Mouse (Mus musculus) bone marrow, adult 2 months (tissue): ENCODE results near the gene Hyal3. TPM values are rescaled to one million over a fixed set of nuclear protein-coding genes. Genes with fewer than 3 reads are reported as not detected.

ENCODE experiments used
- H3K27ac ChIP-seq: fragments of 200-500 bp; 2 replicates; pipeline ENCODE4 v1.5.1; 2012; ENCODE audit warnings: low read depth, mild to moderate bottlenecking, control low read depth, inconsistent platforms, low read length; ENCODE audit not compliant: control insufficient read depth, poor library complexity, insufficient read depth
- H3K4me1 ChIP-seq: fragments of 200-500 bp; 2 replicates; pipeline ENCODE4 v1.6.1; 2011; ENCODE audit warnings: low read length; ENCODE audit not compliant: control insufficient read depth, insufficient read depth
- H3K4me3 ChIP-seq: fragments of 200-500 bp; replicated peaks from 2 replicates; pipeline ENCODE3; 2011; ENCODE audit warnings: mild to moderate bottlenecking, low read depth, low read length, control low read depth; ENCODE audit not compliant: control insufficient read depth
- CTCF ChIP-seq: fragments of 200-500 bp; IDR thresholded peaks from 2 replicates; pipeline ENCODE4 v1.5.1; 2011; ENCODE audit warnings: low read length, control low read depth; ENCODE audit not compliant: control insufficient read depth, insufficient read depth
- POLR2A ChIP-seq: fragments of 200-500 bp; IDR thresholded peaks from 2 replicates; pipeline ENCODE4 v1.6.1; 2011; ENCODE audit warnings: low read depth, mild to moderate bottlenecking, control low read depth, low read length, borderline replicate concordance; ENCODE audit not compliant: control insufficient read depth
- WGBS: fragments of 180-500 bp; shearing (Covaris S2); methylation state at CpG from one replicate; pipeline ENCODE4 v1.1.7; 2018; 5-methylcytosine and 5-hydroxymethylcytosine counted together
- polyA plus RNA-seq: library from polyadenylated mRNA; stranded (reverse); fragments of >200 nt; gene quantifications from 2 replicates; pipeline ENCODE4 v1.2.4, GENCODE M21; 2011; ENCODE audit warnings: low replicate concordance; ENCODE audit not compliant: missing spikeins, insufficient read depth, insufficient read length

The Hyal3 gene
- polyA plus RNA-seq, 1 experiment = 2.8 TPM

DNA sequence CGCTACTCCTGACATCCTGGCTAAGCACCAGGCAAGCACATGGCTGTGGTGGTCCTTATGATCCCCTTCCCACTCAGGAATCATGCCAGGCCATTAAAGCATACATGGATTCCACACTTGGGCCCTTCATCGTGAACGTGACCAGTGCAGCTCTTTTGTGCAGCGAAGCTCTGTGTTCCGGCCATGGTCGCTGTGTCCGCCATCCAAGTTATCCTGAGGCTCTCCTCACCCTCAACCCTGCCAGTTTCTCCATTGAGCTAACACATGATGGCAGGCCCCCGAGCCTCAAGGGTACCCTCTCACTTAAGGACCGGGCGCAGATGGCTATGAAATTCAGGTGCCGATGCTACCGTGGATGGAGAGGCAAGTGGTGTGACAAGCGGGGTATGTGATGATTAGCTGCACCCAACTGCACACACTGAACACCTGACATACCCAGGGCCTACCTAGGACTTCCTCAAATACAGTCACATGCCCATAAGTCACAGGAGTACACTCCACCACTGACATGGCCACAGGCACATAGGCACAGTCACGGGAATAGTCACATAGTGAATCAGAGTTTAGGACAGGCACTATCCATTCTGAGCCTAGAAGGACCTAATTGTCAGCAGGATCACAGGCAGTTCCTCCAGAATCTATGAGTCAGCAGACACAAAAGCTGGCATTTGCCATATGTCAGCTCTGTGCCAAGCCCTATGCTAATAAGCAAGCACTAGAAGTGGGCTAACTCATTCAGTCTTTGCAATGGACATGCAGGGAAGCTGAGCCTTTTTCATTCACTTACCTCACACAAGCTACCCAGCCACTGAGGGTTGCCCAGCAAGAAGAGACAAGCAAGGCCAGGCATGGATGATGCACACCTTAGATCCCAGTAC is 1.4 kb upstream of the Hyal3 start:
- H3K27ac ChIP-seq = no peak overlapping the region
- TF ChIP-seq POLR2A (no peak), CTCF (no peak)
- 90% methylated on average over 14 of the region's 14 CpGs for WGBS
- H3K4me3 ChIP-seq = no peak overlapping the region
- H3K4me1 ChIP-seq = no peaks in the 10 kb centered on the region; the same call in 1 of the 2 replicates

DNA sequence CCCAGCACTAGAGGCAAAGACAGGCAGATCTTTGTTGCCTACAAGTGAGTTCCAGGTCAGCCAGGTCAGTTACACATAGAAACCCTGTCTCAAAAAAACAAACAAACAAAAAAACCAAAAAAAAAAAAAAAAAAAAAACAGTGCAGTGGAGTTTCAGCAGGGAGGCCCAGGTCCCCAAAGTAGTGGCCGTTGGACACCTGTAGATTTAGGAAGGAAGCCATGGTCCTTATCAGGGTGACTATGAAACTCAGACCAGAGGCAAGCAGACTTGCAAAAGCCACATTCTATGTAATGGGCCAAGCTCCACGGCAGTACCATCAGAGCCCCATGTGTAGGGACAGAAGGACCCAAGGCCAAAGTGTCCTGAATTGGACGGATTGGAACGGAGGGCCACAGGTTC is 966 bp downstream of the Hyal3 start:
- Histone ChIP-seq H3K4me3 (peak overlapping the region; percentile 90), H3K4me1 (peaks cover 1% of the 10 kb centered on the region; the same call in 1 of the 2 replicates), H3K27ac (peak overlapping the region; percentile 91)
- TF ChIP-seq CTCF = no peak
- no peak for TF ChIP-seq POLR2A
- 22% methylated on average over 4 of the region's 4 CpGs for WGBS

DNA sequence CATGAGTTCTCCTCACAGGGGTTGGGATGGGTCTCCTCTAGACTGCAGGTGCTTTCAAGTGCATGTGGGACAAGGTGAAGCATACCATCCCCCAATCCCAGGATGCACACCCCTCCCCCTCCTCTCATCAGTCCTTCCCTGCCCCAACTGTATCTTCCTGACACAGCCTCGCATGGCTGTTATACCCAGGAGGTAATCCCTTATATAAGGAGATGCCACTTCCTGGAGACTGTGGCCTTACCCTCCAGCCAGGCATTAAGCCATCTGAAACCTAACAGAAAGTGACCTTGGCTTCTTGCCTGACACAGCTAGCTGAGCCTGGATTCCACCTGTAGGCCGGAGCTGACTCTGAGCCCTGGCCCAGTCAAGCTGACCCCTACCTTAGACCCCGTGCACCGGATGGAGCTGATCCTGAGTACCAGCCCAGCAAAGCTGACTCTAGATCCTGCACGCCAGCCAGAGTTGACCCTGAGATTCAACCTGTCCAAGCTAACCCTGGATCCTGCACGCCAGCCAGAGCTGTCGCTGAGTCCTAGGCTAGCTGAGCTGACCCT is 2.0 kb downstream of the Hyal3 start:
- TF ChIP-seq CTCF (no peak), POLR2A (no peak)
- peak overlapping the region; percentile 56 for H3K27ac ChIP-seq
- WGBS = 77% methylated on average over 7 of the region's 7 CpGs
- no peak overlapping the region for H3K4me3 ChIP-seq
- peaks cover 1% of the 10 kb centered on the region; the same call in 1 of the 2 replicates for H3K4me1 ChIP-seq

- no peak overlapping the region; the same call in 1 of the 2 replicates for H3K27ac ChIP-seq
- peaks cover 1% of the 10 kb centered on the region; the same call in 1 of the 2 replicates for H3K4me1 ChIP-seq
- 92% methylated on average over 14 of the region's 14 CpGs for WGBS
- H3K4me3 ChIP-seq = no peak overlapping the region
- TF ChIP-seq CTCF (no peak), POLR2A (no peak)
Measured at GRCm38 (mm10) chr9:107583174-107583573, 2.6 kb downstream of the Hyal3 start.

DNA sequence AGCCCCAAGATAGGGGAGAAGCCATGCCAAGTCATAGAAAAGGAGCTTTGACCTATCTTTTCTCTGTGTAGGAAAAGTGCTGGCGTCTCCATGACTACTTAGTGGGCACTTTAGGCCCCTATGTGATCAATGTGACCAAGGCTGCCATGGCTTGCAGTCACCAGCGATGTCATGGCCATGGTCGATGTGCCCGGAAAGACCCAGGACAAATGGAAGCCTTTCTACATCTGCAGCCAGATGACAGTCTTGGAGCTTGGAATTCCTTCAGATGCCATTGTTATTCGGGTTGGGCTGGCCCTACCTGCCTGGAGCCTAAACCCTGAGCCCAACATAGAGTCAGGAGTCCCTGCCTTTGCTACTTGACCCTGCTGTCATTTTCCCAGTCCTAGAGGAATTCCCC is 5.9 kb downstream of the Hyal3 start:
- no peak for TF ChIP-seq POLR2A
- TF ChIP-seq CTCF = no peak
- H3K27ac ChIP-seq = peak overlapping the region; percentile 73
- H3K4me3 ChIP-seq = peak overlapping the region; percentile 48
- peaks cover 1% of the 10 kb centered on the region; the same call in 1 of the 2 replicates for H3K4me1 ChIP-seq
- WGBS = 84% methylated on average over 5 of the region's 5 CpGs

DNA sequence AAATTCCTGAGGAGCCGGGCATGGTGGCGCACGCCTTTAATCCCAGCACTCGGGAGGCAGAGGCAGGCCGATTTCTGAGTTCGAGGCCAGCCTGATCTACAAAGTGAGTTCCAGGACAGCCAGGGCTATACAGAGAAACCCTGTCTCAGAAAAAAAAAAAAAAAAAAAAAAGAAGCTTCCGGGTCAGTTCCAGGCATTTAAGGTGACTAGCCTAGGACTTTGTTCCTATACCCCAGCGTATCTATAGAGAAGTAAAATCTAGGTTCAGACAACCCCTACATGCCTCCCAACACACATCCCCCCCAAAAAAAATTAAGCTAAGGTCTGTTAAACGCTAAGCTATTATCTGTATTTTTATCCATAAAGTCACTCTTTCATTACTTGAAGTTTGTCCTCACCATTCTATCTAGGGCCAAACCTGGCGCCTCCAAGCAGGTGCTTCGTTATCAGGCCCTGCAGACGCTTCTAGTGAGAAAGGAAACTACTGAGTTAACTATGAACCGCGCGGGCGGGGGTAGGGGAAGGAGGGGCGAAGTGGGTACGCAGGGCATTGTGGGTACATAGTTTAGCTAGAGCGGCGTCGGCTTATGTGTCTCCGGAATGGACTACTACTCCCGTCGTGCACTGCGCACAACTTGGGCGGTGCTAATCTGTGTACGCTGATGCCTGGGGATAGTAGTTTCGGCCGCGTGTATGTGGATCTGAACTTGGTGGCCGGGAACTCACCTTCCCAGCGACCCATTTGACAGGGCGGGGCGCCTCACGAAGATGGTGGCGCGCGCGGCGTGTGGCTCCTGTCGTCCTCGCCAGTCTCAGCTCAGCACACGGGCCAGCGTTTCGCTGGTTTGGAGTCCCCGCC is 6.6 kb downstream of the Hyal3 start, which contains the start of gene Ifrd2:
Ifrd2 (plus strand) TSS at position 669 of the 859 bp plus-strand sequence.
- WGBS = 10% methylated on average over 46 of the region's 46 CpGs
- peak within 1 kb of the TSS; percentile 79 for H3K4me3 ChIP-seq
- TF ChIP-seq POLR2A = peak; percentile 93
- no peak for TF ChIP-seq CTCF
- H3K4me1 ChIP-seq = peaks cover 1% of the 10 kb centered on the region; the same call in 1 of the 2 replicates
- H3K27ac ChIP-seq = peak within 1 kb of the TSS; percentile 89

GRCm38 (mm10) chr9:107587833-107588639 is 7.4 kb downstream of the Hyal3 start:
- Histone ChIP-seq H3K4me3 (peak overlapping the region; percentile 79), H3K27ac (peak overlapping the region; percentile 89), H3K4me1 (peaks cover 1% of the 10 kb centered on the region; the same call in 1 of the 2 replicates)
- TF ChIP-seq CTCF = no peak
- TF ChIP-seq POLR2A = no peak
- WGBS = under 1% methylated on average over 33 of the region's 33 CpGs
